Mouse (Mus musculus) cerebellum, adult 2 months (tissue): ENCODE data around the gene Ephb2.
A peak's percentile ranks its signal among the peaks of the same experiment; 100 is the strongest.

Source experiments
- CTCF ChIP-seq: fragments of 200-500 bp; IDR thresholded peaks from 2 replicates; pipeline ENCODE4 v1.5.1; 2011; ENCODE audit warnings: low read depth, mild to moderate bottlenecking, control low read depth, low read length, moderate library complexity, borderline replicate concordance; ENCODE audit not compliant: insufficient read depth
- POLR2A ChIP-seq: fragments of 200-500 bp; IDR thresholded peaks from 2 replicates; pipeline ENCODE4 v1.6.1; 2011; ENCODE audit warnings: low read length, control low read depth, borderline replicate concordance; ENCODE audit not compliant: insufficient read depth

GRCm38 (mm10) chr4:136815364-136815763 is 20.4 kb downstream of the Ephb2 start:
- TF ChIP-seq CTCF = peak; percentile 19; the same call in 1 of the 2 replicates
- TF ChIP-seq POLR2A = no peak
